Mouse (Mus musculus): ENCODE data around the gene Srms. TPM values are rescaled to one million over a fixed set of nuclear protein-coding genes. Genes with fewer than 3 reads are reported as not detected.

Gene Srms
- total RNA-seq (2014; fragmentation: Nextera tagmentation): not detected in 2 replicates
- total RNA-seq (2017): not detected in 2 replicates

GRCm38 (mm10) chr2:181213021-181213445 is at the start of gene Srms:
TSS of gene Srms (minus strand) at chr2:181213185.
- peak; percentile 87 for ATAC-seq (replicated peaks; ENCODE audit: poor library complexity, severe bottlenecking)

DNA sequence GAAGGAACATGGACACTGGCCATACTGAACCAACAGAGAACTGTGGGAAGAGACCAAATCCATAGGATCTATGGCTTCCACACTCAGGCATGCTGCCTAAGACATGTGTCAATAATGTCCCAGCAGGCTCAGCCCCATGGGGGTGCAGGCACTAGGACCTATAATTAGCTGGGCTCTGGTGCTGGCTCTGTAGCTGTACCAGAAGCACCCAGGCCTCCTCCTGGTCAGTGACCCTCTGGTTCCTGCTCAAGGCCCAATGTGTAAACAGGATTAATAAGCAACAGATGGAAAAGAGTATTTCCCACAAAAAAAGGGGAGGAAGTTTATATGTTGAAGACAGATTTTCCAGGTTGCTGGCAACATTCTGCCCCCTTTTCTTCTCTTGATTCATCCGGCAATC is 40.3 kb upstream of the Srms start:
- no peak for ATAC-seq (replicated peaks; ENCODE audit: poor library complexity, severe bottlenecking)

DNA sequence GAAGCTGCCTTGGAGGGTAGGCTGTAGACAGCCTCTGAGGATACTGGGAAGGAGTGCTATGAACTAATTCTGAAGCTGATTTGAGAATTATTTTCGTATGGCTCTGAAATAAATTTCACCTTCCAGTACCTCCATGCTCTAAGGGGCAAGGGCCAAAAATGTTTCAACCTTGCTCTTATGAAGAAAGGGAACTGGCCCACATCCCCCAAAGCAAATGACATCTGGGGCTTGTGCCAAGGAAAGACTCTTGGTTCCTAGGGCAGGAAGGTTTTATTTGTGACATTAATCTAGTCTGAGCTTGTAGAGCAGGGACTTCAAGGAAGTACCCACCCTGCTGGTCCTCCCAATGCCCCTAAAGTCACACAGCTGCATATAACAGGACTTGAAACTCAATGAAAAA is 38.9 kb upstream of the Srms start:
- ATAC-seq (replicated peaks; ENCODE audit: poor library complexity, severe bottlenecking): no peak

- ATAC-seq (replicated peaks; ENCODE audit: poor library complexity, severe bottlenecking): no peak
These were observed 36.2 kb upstream of the Srms start for GRCm38 (mm10) chr2:181249217-181249616.

- ATAC-seq (replicated peaks; ENCODE audit: poor library complexity, severe bottlenecking): no peak
These were observed 32.0 kb upstream of the Srms start for GRCm38 (mm10) chr2:181245031-181245430.

DNA sequence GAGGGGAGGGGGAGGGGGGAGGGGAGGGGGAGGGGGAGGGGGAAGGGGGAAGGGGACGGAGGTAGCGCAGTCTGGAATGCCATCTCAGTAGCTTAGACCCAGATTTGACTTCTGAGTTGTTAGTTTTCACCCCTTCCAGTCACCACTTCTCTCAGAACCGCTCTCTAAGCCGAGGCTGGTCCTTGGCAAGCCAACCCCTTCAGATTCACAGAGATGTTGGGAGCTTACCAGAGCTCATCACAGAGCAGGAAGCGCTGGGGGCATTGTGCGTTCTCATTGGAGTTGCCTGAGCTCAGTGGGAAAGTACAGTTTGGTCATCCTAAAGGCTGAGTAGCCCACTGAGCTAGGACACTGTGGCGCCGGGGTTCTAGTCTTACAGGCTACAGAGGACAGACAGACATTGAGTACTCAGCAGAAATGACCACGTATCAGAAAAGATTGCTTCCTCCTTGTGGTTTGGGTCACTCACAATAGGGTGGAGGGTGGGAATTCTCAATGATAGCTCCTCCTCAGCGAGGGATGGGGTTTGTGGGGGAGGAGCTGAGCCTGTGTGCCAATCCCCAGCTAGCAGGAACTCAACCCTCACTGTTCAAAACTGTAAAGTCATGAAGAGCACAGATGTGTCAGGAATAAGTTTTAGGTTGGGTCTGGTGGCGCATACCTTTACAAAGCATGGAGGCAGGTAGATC is 30.9 kb upstream of the Srms start:
- peak; percentile 93 for ATAC-seq (replicated peaks; ENCODE audit: poor library complexity, severe bottlenecking)

- ATAC-seq (replicated peaks; ENCODE audit: poor library complexity, severe bottlenecking): no peak
These were observed 29.3 kb upstream of the Srms start for GRCm38 (mm10) chr2:181242314-181242665.

- peak; percentile 72 for ATAC-seq (replicated peaks; ENCODE audit: poor library complexity, severe bottlenecking)
These were observed 28.8 kb upstream of the Srms start, which contains the start of gene Helz2 for GRCm38 (mm10) chr2:181241602-181242313. TSS of gene Helz2 (minus strand) at chr2:181242027.

GRCm38 (mm10) chr2:181240806-181241440 is 27.9 kb upstream of the Srms start:
- no peak for ATAC-seq (replicated peaks; ENCODE audit: poor library complexity, severe bottlenecking)

GRCm38 (mm10) chr2:181239261-181239660 is 26.3 kb upstream of the Srms start:
- no peak for ATAC-seq (replicated peaks; ENCODE audit: poor library complexity, severe bottlenecking)

DNA sequence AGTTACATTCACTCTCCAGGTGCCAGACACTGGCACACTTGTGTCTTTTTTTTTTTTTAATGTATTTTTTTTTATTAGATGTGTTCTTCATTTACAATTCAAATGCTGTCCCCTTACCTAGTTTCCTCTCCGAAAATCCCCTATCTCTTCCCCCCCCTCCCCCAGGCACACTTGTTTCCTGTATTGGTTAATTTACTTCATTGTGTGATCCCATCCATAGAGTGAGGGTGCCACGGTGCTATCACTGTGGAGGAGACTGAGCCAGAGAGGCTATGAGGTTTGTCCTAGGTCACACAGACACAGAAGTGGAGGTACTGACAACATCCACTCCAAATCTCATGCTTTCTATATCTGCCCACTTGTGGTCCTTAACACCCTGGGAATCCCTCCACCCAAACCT is 25.9 kb upstream of the Srms start:
- ATAC-seq (replicated peaks; ENCODE audit: poor library complexity, severe bottlenecking): no peak

DNA sequence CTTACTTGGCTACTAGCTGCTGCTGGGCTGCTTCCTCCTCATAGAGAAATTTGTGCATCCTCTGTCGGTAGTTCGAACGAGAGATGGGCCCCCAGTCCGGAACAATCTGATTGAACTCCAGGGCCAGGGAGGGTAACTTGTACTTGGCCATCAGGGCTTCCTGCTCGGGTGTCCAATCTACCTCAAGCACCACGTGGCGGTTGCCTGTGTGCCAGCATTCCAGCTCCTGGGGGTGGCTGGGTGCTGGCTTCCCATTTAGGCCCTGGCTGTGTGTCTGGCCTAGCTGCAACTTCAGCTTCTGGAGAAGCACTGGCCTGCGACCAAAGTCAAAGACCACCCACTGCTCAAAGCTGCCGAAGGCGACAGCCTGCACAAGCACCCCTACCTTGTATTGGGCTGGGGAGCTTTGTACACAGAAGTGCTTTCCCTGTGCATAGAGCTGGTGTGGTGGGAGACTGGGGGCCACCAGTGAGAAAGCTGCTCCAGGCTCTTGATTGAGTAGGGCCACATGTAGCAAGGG is 25.2 kb upstream of the Srms start:
- ATAC-seq (replicated peaks; ENCODE audit: poor library complexity, severe bottlenecking): no peak

GRCm38 (mm10) chr2:181237251-181238014 is 24.4 kb upstream of the Srms start:
- ATAC-seq (replicated peaks; ENCODE audit: poor library complexity, severe bottlenecking): no peak

DNA sequence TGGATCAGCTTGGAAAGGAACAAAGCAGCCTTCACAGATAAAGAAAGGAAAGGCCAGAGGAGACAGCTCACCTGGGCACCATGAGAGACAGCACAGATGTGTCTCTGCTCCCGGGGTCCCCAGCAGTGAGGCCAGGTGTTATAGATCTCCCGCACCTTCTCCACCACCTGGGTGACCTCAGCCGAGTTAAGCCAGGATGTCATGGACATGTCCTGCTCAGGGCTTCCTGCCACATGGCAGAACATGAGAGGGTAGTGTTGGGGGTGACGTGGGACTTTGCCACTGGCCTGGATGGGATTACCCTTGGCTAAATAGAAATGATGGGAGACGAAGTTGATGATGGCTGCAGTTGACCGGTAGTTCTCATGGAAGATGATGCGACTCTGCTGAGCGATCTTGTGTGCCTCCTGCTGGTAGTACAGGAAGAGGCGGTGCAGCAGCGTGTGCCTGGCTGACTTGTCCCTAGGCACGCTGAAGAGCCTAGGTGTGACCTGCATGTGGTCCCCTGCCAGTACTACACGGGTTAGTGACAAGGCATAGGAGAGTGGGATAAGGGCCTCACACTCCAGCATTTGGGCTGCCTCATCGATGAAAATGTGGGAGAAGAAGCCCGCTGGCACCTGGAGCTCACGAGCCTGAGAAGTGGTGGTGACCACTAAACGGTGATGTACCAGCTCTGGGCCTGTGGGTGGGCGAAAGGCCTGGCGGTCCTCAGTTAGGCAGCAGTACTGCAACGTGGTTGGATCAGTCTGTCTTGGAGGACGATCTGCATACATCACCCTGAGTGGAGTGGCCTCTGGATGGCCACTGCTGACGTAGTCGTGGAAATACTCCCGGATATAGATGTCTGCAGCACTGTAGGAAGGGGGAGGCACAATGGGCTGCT is 22.9 kb upstream of the Srms start:
- no peak for ATAC-seq (replicated peaks; ENCODE audit: poor library complexity, severe bottlenecking)

DNA sequence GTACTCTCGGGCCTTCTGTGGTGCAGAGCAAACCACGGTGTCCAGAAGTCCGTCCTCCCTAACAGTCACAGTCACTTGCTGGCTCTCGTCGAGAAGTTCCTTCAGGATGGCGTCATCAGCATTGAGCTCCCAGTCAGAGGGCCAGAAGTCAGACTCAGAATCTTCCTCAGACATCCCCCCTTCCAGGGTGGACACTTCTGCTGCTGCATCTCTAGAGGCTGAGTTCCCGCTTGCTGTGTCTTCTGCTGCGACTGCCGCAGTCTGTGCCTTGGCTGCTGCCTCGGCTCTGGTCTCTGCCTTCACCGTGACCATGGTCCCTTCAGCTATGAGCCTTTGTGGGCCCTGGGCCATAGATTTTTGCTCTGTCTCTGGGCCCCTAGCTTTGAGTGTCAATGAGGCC is 21.7 kb upstream of the Srms start:
- ATAC-seq (replicated peaks; ENCODE audit: poor library complexity, severe bottlenecking): no peak

GRCm38 (mm10) chr2:181233443-181233842 is 20.5 kb upstream of the Srms start:
- no peak for ATAC-seq (replicated peaks; ENCODE audit: poor library complexity, severe bottlenecking)

DNA sequence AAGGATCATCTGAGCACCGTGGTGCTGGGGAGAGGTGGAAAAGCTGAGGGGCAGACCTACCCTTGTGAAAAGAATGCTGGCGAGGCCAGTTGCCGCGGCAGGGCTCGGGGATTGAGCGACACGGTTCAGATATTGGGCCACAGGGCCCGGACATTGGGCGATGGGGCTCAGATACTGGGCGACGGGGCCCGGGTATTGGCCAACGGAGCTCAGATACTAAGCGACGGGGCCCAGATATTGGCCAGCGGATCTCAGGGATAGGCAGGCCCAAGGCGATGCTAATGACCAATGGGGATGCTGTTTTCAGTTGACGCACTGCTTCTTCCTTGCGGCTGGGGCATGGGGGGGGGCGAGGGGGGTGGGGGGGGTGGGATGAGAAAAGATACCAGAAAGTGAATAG is 18.2 kb upstream of the Srms start:
- ATAC-seq (replicated peaks; ENCODE audit: poor library complexity, severe bottlenecking): no peak

GRCm38 (mm10) chr2:181228335-181228734 is 15.3 kb upstream of the Srms start:
- ATAC-seq (replicated peaks; ENCODE audit: poor library complexity, severe bottlenecking): no peak

DNA sequence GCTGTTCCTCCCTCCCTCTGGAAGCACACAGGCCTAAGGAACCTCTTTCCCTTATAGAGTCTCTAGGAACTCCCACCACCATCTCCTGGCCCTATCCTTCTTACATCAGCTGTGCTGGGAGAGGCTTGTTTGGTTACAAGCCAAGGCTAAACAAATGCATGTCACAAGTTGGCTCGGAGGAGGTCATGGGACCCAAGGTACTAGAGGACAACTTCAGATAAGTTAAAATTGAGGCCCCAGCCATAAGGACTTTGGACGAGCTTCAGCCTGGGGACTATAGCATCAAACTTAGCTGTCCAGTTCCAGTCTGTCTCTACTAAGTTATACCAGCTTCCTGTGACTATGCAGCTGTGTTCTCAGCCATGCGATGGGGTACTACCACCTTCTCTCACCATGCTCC is 14.1 kb upstream of the Srms start:
- ATAC-seq (replicated peaks; ENCODE audit: poor library complexity, severe bottlenecking): no peak

GRCm38 (mm10) chr2:181224994-181225393 is 12.0 kb upstream of the Srms start:
- no peak for ATAC-seq (replicated peaks; ENCODE audit: poor library complexity, severe bottlenecking)

All from granulocyte monocyte progenitor cell, adult 5-6 weeks (primary cell).